Mouse (Mus musculus) MEL (cell line): ENCODE measurements around the gene Slc1a1.

Experiments used
- CHD2 ChIP-seq: IDR thresholded peaks from 2 replicates; pipeline ENCODE4 v1.6.1; 2011; ENCODE audit warnings: low read length, improper control_type of control experiment
- CTCF ChIP-seq, 3 experiments: IDR thresholded peaks in 2 of 3; conservative IDR thresholded peaks in 1 of 3; 2 replicates each; pipeline ENCODE4 v1.5.1; 2011 to 2012; ENCODE audit warnings: low read length in 3 of 3, low read depth in 2 of 3, mild to moderate bottlenecking in 2 of 3, improper control_type of control experiment in 1 of 3, inconsistent platforms in 1 of 3, mixed read lengths in 1 of 3, moderate library complexity in 1 of 3; ENCODE audit not compliant: control insufficient read depth in 1 of 3, insufficient read depth in 1 of 3, poor library complexity in 1 of 3, severe bottlenecking in 1 of 3
- EP300 ChIP-seq, 2 experiments: IDR thresholded peaks; 2 replicates each; pipeline ENCODE4 v1.6.1; 2011; ENCODE audit warnings: improper control_type of control experiment in 2 of 2, low read length in 2 of 2, low read depth in 1 of 2, mild to moderate bottlenecking in 1 of 2
- KAT2A ChIP-seq: conservative IDR thresholded peaks from 2 replicates; pipeline ENCODE4 v1.6.1; 2012; ENCODE audit warnings: low read depth, low read length, improper control_type of control experiment, inconsistent platforms
- MAZ ChIP-seq: IDR thresholded peaks from 2 replicates; pipeline ENCODE4 v1.6.1; 2012; ENCODE audit warnings: low read depth, mild to moderate bottlenecking, inconsistent platforms, low read length, improper control_type of control experiment
- POLR2A ChIP-seq, 2 experiments: IDR thresholded peaks; 2 replicates each; pipeline ENCODE4 v1.6.1; 2011 to 2012; ENCODE audit warnings: low read length in 2 of 2, mild to moderate bottlenecking in 2 of 2, control low read depth in 1 of 2, improper control_type of control experiment in 1 of 2, low read depth in 1 of 2, moderate library complexity in 1 of 2; ENCODE audit not compliant: control insufficient read depth in 1 of 2, insufficient read depth in 1 of 2, poor library complexity in 1 of 2
- RAD21 ChIP-seq: IDR thresholded peaks from 2 replicates; pipeline ENCODE4 v1.6.1; 2011; ENCODE audit warnings: mild to moderate bottlenecking, low read depth, low read length, improper control_type of control experiment
- RCOR1 ChIP-seq: IDR thresholded peaks from 2 replicates; pipeline ENCODE4 v1.6.1; 2012; ENCODE audit warnings: low read depth, mild to moderate bottlenecking, inconsistent platforms, low read length, improper control_type of control experiment
- TAL1 ChIP-seq: IDR thresholded peaks from 2 replicates; pipeline ENCODE4 v1.6.1; 2012; ENCODE audit warnings: mild to moderate bottlenecking, inconsistent platforms, low read length, moderate library complexity, mixed read lengths
- TBP ChIP-seq: IDR thresholded peaks from 2 replicates; pipeline ENCODE4 v1.8.0; 2011; ENCODE audit warnings: low read depth, low read length, improper control_type of control experiment
- TCF12 ChIP-seq: IDR thresholded peaks from 2 replicates; pipeline ENCODE4 v1.6.1; 2014; ENCODE audit warnings: low read depth, mild to moderate bottlenecking, inconsistent platforms, low read length, improper control_type of control experiment, moderate library complexity
- USF1 ChIP-seq: IDR thresholded peaks from 2 replicates; pipeline ENCODE4 v1.6.1; 2014; ENCODE audit warnings: low read depth, mild to moderate bottlenecking, inconsistent platforms, low read length, improper control_type of control experiment, moderate library complexity
- ZC3H11A ChIP-seq: IDR thresholded peaks from 2 replicates; pipeline ENCODE4 v1.6.1; 2012; ENCODE audit warnings: low read depth, mild to moderate bottlenecking, inconsistent platforms, low read length, improper control_type of control experiment
- ZMIZ1 ChIP-seq: IDR thresholded peaks from 2 replicates; pipeline ENCODE4 v1.6.1; 2012; ENCODE audit warnings: low read depth, mild to moderate bottlenecking, inconsistent platforms, low read length, improper control_type of control experiment, moderate library complexity

DNA sequence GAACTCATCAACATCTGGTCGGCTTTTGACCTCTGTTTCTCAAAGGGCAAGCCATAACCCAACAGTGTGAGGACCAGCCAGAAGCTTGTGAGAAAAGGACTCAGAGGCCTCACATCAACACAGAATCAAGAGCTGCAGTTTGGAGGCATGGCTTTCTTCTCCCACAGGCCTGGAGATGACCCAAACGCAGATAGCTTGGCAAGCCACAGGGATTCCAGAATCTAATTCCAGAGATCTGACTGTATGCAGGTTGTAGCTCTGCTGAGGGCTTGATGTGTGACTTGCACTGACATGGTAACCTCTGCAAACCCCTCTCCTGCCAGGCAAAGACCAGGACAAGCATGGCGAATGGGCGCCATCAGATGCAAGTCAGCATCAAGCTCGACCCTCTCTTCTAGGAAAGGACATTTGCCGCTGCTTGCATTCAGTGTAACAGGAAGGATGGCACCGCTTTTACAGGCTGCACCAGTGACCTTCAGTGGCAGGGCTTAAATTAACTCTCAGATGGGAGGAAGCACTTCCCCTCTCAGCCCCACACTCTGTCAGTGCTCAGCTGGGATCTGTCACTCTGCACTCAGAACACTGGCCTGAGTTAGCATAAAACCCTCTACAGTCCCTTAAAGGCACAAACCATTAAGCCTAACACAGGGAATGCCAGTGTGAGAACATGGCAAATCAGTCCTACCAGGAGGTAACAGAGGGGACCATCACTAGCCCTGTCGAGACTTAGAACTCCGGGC is 105.5 kb downstream of the Slc1a1 start:
- no peak for TF ChIP-seq POLR2A (IDR thresholded peaks at IDR 0.05; ENCODE audit: control insufficient read depth in 1 of 2, insufficient read depth in 1 of 2, low read depth in 1 of 2, low read length in 2 of 2, poor library complexity in 1 of 2)
- TF ChIP-seq RCOR1 = no peak
- no peak for TF ChIP-seq ZC3H11A
- no peak for TF ChIP-seq CTCF (IDR thresholded peaks at IDR 0.05 in 2 of 3, conservative IDR thresholded peaks at IDR 0.05 in 1 of 3; ENCODE audit: control insufficient read depth in 1 of 3, insufficient read depth in 1 of 3, low read depth in 2 of 3, low read length in 3 of 3, poor library complexity in 1 of 3, severe bottlenecking in 1 of 3)
- TF ChIP-seq EP300 (IDR thresholded peaks at IDR 0.05; ENCODE audit: low read depth in 1 of 2, low read length in 2 of 2) = no peak
- no peak for TF ChIP-seq MAZ
- no peak for TF ChIP-seq USF1
- TF ChIP-seq ZMIZ1 = no peak
- no peak for TF ChIP-seq TCF12
- TF ChIP-seq CHD2 = no peak
- no peak for TF ChIP-seq KAT2A
- no peak for TF ChIP-seq TBP
- no peak for TF ChIP-seq TAL1
- no peak for TF ChIP-seq RAD21
